Mouse (Mus musculus): ENCODE results near the gene Fkbp9. TPM values are rescaled to one million over a fixed set of nuclear protein-coding genes. Genes with fewer than 3 reads are reported as not detected.

Gene Fkbp9
- polyA plus RNA-seq, 1 experiment: 91.9 TPM

- Histone ChIP-seq H3K4me1 (ENCODE audit: control insufficient read depth, insufficient read depth, low read length) (peaks cover 4% of the 10 kb centered on the region), H3K4me3 (replicated peaks; ENCODE audit: extremely low read depth, low read depth, low read length) (no peak overlapping the region)
- TF ChIP-seq CTCF (IDR thresholded peaks at IDR 0.05; ENCODE audit: insufficient read depth, low read length) (no peak), POLR2A (IDR thresholded peaks at IDR 0.05; ENCODE audit: borderline replicate concordance, extremely low read depth, low read depth, low read length) (no peak)
- 40% methylated on average over 3 of the region's 3 CpGs for WGBS
- DNase-seq: no peak
Observed at GRCm38 (mm10) chr6:56901336-56901735, 69.5 kb downstream of the Fkbp9 start.

- DNase-seq: peak; percentile 72
- 11% methylated on average over 12 of the region's 12 CpGs for WGBS
- H3K4me1 ChIP-seq (ENCODE audit: control insufficient read depth, insufficient read depth, low read length): peaks cover 4% of the 10 kb centered on the region
- TF ChIP-seq CTCF (IDR thresholded peaks at IDR 0.05; ENCODE audit: insufficient read depth, low read length): no peak
- 0 out of 2 replicates have a peak, but pooled peaks have one; percentile 37 for TF ChIP-seq POLR2A (IDR thresholded peaks at IDR 0.05; ENCODE audit: borderline replicate concordance, extremely low read depth, low read depth, low read length)
- peak overlapping the region; percentile 54 for H3K4me3 ChIP-seq (replicated peaks; ENCODE audit: extremely low read depth, low read depth, low read length)
Observed at GRCm38 (mm10) chr6:56901824-56902386, 70.0 kb downstream of the Fkbp9 start.

- H3K4me3 ChIP-seq (replicated peaks; ENCODE audit: extremely low read depth, low read depth, low read length): no peak overlapping the region
- peaks cover 4% of the 10 kb centered on the region for H3K4me1 ChIP-seq (ENCODE audit: control insufficient read depth, insufficient read depth, low read length)
- 75% methylated on average over 7 of the region's 7 CpGs for WGBS
- TF ChIP-seq POLR2A (IDR thresholded peaks at IDR 0.05; ENCODE audit: borderline replicate concordance, extremely low read depth, low read depth, low read length) (no peak), CTCF (IDR thresholded peaks at IDR 0.05; ENCODE audit: insufficient read depth, low read length) (no peak)
- DNase-seq: no peak
Observed at GRCm38 (mm10) chr6:56902606-56903520, 71.0 kb downstream of the Fkbp9 start.

GRCm38 (mm10) chr6:56903831-56904230 is 72.0 kb downstream of the Fkbp9 start:
- H3K4me3 ChIP-seq (replicated peaks; ENCODE audit: extremely low read depth, low read depth, low read length): no peak overlapping the region
- TF ChIP-seq POLR2A (IDR thresholded peaks at IDR 0.05; ENCODE audit: borderline replicate concordance, extremely low read depth, low read depth, low read length): no peak
- no peak for TF ChIP-seq CTCF (IDR thresholded peaks at IDR 0.05; ENCODE audit: insufficient read depth, low read length)
- no peak for DNase-seq
- H3K4me1 ChIP-seq (ENCODE audit: control insufficient read depth, insufficient read depth, low read length): peaks cover 4% of the 10 kb centered on the region
- 50% methylated on average over 6 of the region's 6 CpGs for WGBS

GRCm38 (mm10) chr6:56904330-56904729 is 72.5 kb downstream of the Fkbp9 start:
- Histone ChIP-seq H3K4me3 (replicated peaks; ENCODE audit: extremely low read depth, low read depth, low read length) (no peak overlapping the region), H3K4me1 (ENCODE audit: control insufficient read depth, insufficient read depth, low read length) (peaks cover 4% of the 10 kb centered on the region)
- 71% methylated on average over 1 of the region's 1 CpGs for WGBS
- no peak for TF ChIP-seq CTCF (IDR thresholded peaks at IDR 0.05; ENCODE audit: insufficient read depth, low read length)
- no peak for TF ChIP-seq POLR2A (IDR thresholded peaks at IDR 0.05; ENCODE audit: borderline replicate concordance, extremely low read depth, low read depth, low read length)
- DNase-seq: no peak

GRCm38 (mm10) chr6:56904982-56905381 is 73.1 kb downstream of the Fkbp9 start:
- Histone ChIP-seq H3K4me3 (replicated peaks; ENCODE audit: extremely low read depth, low read depth, low read length) (no peak overlapping the region), H3K4me1 (ENCODE audit: control insufficient read depth, insufficient read depth, low read length) (peaks cover 4% of the 10 kb centered on the region; the same call in 1 of the 2 replicates)
- WGBS: 74% methylated on average over 2 of the region's 2 CpGs
- TF ChIP-seq POLR2A (IDR thresholded peaks at IDR 0.05; ENCODE audit: borderline replicate concordance, extremely low read depth, low read depth, low read length) (no peak), CTCF (IDR thresholded peaks at IDR 0.05; ENCODE audit: insufficient read depth, low read length) (no peak)
- DNase-seq: no peak

GRCm38 (mm10) chr6:56905486-56905885 is 73.6 kb downstream of the Fkbp9 start:
- no peak overlapping the region for H3K4me3 ChIP-seq (replicated peaks; ENCODE audit: extremely low read depth, low read depth, low read length)
- 85% methylated on average over 5 of the region's 5 CpGs for WGBS
- peaks cover 4% of the 10 kb centered on the region; the same call in 1 of the 2 replicates for H3K4me1 ChIP-seq (ENCODE audit: control insufficient read depth, insufficient read depth, low read length)
- no peak for DNase-seq
- TF ChIP-seq POLR2A (IDR thresholded peaks at IDR 0.05; ENCODE audit: borderline replicate concordance, extremely low read depth, low read depth, low read length) (no peak), CTCF (IDR thresholded peaks at IDR 0.05; ENCODE audit: insufficient read depth, low read length) (no peak)

GRCm38 (mm10) chr6:56906121-56906846 is 74.4 kb downstream of the Fkbp9 start:
- no peak for DNase-seq
- 74% methylated on average over 8 of the region's 8 CpGs for WGBS
- H3K4me1 ChIP-seq (ENCODE audit: control insufficient read depth, insufficient read depth, low read length): peaks cover 2% of the 10 kb centered on the region; the same call in 1 of the 2 replicates
- TF ChIP-seq CTCF (IDR thresholded peaks at IDR 0.05; ENCODE audit: insufficient read depth, low read length) (no peak), POLR2A (IDR thresholded peaks at IDR 0.05; ENCODE audit: borderline replicate concordance, extremely low read depth, low read depth, low read length) (no peak)
- H3K4me3 ChIP-seq (replicated peaks; ENCODE audit: extremely low read depth, low read depth, low read length): no peak overlapping the region

- no peak for DNase-seq
- Histone ChIP-seq H3K4me1 (ENCODE audit: control insufficient read depth, insufficient read depth, low read length) (no peaks in the 10 kb centered on the region), H3K4me3 (replicated peaks; ENCODE audit: extremely low read depth, low read depth, low read length) (no peak overlapping the region)
- WGBS: 76% methylated on average over 3 of the region's 3 CpGs
- no peak for TF ChIP-seq CTCF (IDR thresholded peaks at IDR 0.05; ENCODE audit: insufficient read depth, low read length)
- TF ChIP-seq POLR2A (IDR thresholded peaks at IDR 0.05; ENCODE audit: borderline replicate concordance, extremely low read depth, low read depth, low read length): no peak
Observed at GRCm38 (mm10) chr6:56907973-56908372, 76.1 kb downstream of the Fkbp9 start.

Measured in lung, adult 2 months (tissue).